Mouse (Mus musculus) cortical plate, adult 2 months (tissue): Measurements from ENCODE around the gene Apol7b.
"Not testable (repeated sequence)": the region's sequence is repeated elsewhere in the genome, so short reads cannot be mapped to it uniquely, and the experiment has no call there.

Source experiments
- CTCF ChIP-seq: fragments of 200-500 bp; IDR thresholded peaks from 2 replicates; pipeline ENCODE4 v1.5.1; 2011; ENCODE audit warnings: mild to moderate bottlenecking, control low read depth, low read length; ENCODE audit not compliant: insufficient read depth; ENCODE audit errors: extremely low read depth
- POLR2A ChIP-seq: fragments of 200-500 bp; IDR thresholded peaks from 2 replicates; pipeline ENCODE4 v1.6.1; 2011; ENCODE audit warnings: mild to moderate bottlenecking, low read length, control low read depth; ENCODE audit not compliant: insufficient read depth; ENCODE audit errors: extremely low read depth

DNA sequence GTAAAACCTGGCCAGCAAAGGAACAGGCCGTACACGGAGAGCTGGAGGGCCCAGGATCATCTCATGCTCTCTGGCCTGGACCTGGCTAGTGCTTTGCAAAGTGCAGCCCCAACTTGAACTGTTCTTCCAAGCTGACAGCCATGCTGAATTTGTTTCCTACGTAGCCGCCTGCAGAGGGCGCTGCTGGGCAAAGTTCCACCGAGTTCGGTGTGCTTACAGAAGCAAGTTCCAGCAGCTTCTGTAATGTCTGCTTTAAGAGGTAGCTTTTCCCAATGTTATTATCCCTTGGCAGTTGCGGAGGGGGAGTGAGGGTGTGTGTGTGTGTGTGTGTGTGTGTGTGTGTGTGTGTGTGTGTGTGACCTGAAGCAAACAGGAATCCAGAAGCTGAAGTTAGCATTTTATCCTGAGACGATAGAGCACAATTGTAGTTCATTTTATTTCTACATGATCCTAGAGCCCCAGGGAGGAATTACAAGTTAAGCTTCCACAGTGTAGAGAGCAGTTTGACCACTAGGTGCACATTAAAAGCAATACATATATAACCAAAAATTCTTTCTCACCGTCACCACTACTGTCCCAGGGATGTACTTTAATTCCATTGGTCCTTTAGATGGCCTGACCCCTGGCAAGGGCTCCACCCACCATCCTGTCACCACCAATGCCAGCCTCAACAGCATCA is 30.5 kb downstream of the Apol7b start:
- not testable (repeated sequence) for TF ChIP-seq CTCF, POLR2A
